Mouse (Mus musculus) forebrain, embryonic 11.5 days (tissue): ENCODE data around the gene Cdh23. TPM values are rescaled to one million over a fixed set of nuclear protein-coding genes. Genes with fewer than 3 reads are reported as not detected.

ENCODE experiments used
- ATAC-seq: fragments of 200-750 bp; cut with Nextera tagmentation; replicated peaks from 2 replicates; pipeline ENCODE4 v1.8.0; 2017; ENCODE audit warnings: moderate TSS enrichment; ENCODE audit not compliant: low FRiP score
- DNase-seq: peaks from one replicate; pipeline ENCODE4 v3.0.0-alpha.2; 2017; ENCODE audit warnings: low spot score
- H3K27ac ChIP-seq: fragments of 300-500 bp; sonication (generic); 2 replicates; pipeline ENCODE4 v1.5.1; 2014; ENCODE audit warnings: low read depth, low read length
- H3K27me3 ChIP-seq: fragments of 300-500 bp; sonication (generic); 2 replicates; pipeline ENCODE4 v1.6.1; 2014; ENCODE audit warnings: mild to moderate bottlenecking, low read length, mixed read lengths; ENCODE audit not compliant: control insufficient read depth, insufficient read depth
- H3K36me3 ChIP-seq: fragments of 300-500 bp; sonication (generic); 2 replicates; pipeline ENCODE4 v1.6.1; 2014; ENCODE audit warnings: mild to moderate bottlenecking, low read length, moderate library complexity, mixed read lengths; ENCODE audit not compliant: control insufficient read depth, insufficient read depth
- H3K4me1 ChIP-seq: fragments of 300-500 bp; sonication (generic); replicated peaks from 2 replicates; pipeline ENCODE4 v1.6.1; 2014; ENCODE audit warnings: low read length, mixed read lengths; ENCODE audit not compliant: control insufficient read depth, insufficient read depth
- H3K4me2 ChIP-seq: fragments of 300-500 bp; sonication (generic); 2 replicates; pipeline ENCODE4 v1.6.1; 2014; ENCODE audit warnings: low read depth, mild to moderate bottlenecking, low read length, moderate library complexity, mixed read lengths; ENCODE audit not compliant: severe bottlenecking
- H3K4me3 ChIP-seq: fragments of 300-500 bp; sonication (generic); 2 replicates; pipeline ENCODE4 v1.5.1; 2014; ENCODE audit warnings: low read depth, low read length
- H3K9ac ChIP-seq: fragments of 300-500 bp; sonication (generic); 2 replicates; pipeline ENCODE4 v1.6.1; 2014; ENCODE audit warnings: low read length
- H3K9me3 ChIP-seq: fragments of 300-500 bp; sonication (generic); 2 replicates; pipeline ENCODE4 v1.6.1; 2016; ENCODE audit warnings: low read length, mixed read lengths; ENCODE audit not compliant: control insufficient read depth
- WGBS: fragments of 180-500 bp; shearing (Covaris S2); extraction: QIAGEN DNeasy Blood & Tissue Kit; methylation state at CpG from one replicate; pipeline ENCODE4 v1.1.7; 2014; 5-methylcytosine and 5-hydroxymethylcytosine counted together
- polyA plus RNA-seq: library from polyadenylated mRNA; unstranded; fragments of >200 nt; fragmentation: Nextera tagmentation; extraction: Ambion mirVana; gene quantifications from 2 replicates; pipeline ENCODE4 v1.2.1, GENCODE M21; 2014

Cdh23 gene
- polyA plus RNA-seq, 1 experiment from 2014 or later, result 0.36 TPM

GRCm38 (mm10) chr10:60418137-60418536 is 278.2 kb downstream of the Cdh23 start:
- Histone ChIP-seq H3K4me3 (no peak overlapping the region), H3K9me3 (no peaks in the 10 kb centered on the region), H3K4me2 (no peak overlapping the region), H3K27me3 (no peaks in the 10 kb centered on the region), H3K9ac (no peak overlapping the region), H3K27ac (no peak overlapping the region), H3K4me1 (no peaks in the 10 kb centered on the region), H3K36me3 (no peaks in the 10 kb centered on the region)
- 20% methylated on average over 3 of the region's 3 CpGs for WGBS
- ATAC-seq (no peak), DNase-seq (peak; percentile 85)

GRCm38 (mm10) chr10:60417041-60417440 is 279.2 kb downstream of the Cdh23 start:
- H3K9ac ChIP-seq, result no peak overlapping the region
- H3K4me3 ChIP-seq, result no peak overlapping the region
- ATAC-seq (no peak), DNase-seq (no peak)
- no peaks in the 10 kb centered on the region for H3K9me3 ChIP-seq
- WGBS, result 93% methylated on average over 2 of the region's 2 CpGs
- no peaks in the 10 kb centered on the region for H3K27me3 ChIP-seq
- no peaks in the 10 kb centered on the region for H3K4me1 ChIP-seq
- H3K4me2 ChIP-seq, result no peak overlapping the region
- H3K27ac ChIP-seq, result no peak overlapping the region
- no peaks in the 10 kb centered on the region for H3K36me3 ChIP-seq

- Histone ChIP-seq H3K4me3 (no peak overlapping the region), H3K4me1 (no peaks in the 10 kb centered on the region), H3K9ac (no peak overlapping the region), H3K9me3 (no peaks in the 10 kb centered on the region), H3K4me2 (no peak overlapping the region), H3K27ac (no peak overlapping the region), H3K27me3 (no peaks in the 10 kb centered on the region; the same call in 1 of the 2 replicates), H3K36me3 (no peaks in the 10 kb centered on the region)
- ATAC-seq (no peak), DNase-seq (no peak)
- WGBS, result 86% methylated on average over 2 of the region's 2 CpGs
These were observed 282.5 kb downstream of the Cdh23 start for GRCm38 (mm10) chr10:60413756-60414155.

- 31% methylated on average over 5 of the region's 5 CpGs for WGBS
- DNase-seq, result no peak
- no peak overlapping the region for H3K4me3 ChIP-seq
- H3K27ac ChIP-seq, result no peak overlapping the region
- H3K36me3 ChIP-seq, result no peaks in the 10 kb centered on the region
- no peak overlapping the region for H3K4me2 ChIP-seq
- H3K4me1 ChIP-seq, result no peaks in the 10 kb centered on the region
- no peak for ATAC-seq
- no peaks in the 10 kb centered on the region for H3K9me3 ChIP-seq
- H3K27me3 ChIP-seq, result no peaks in the 10 kb centered on the region; the same call in 1 of the 2 replicates
- H3K9ac ChIP-seq, result no peak overlapping the region
These were observed 284.5 kb downstream of the Cdh23 start for GRCm38 (mm10) chr10:60411794-60412193.

GRCm38 (mm10) chr10:60407831-60408230 is 288.5 kb downstream of the Cdh23 start:
- Histone ChIP-seq H3K27me3 (no peaks in the 10 kb centered on the region; the same call in 1 of the 2 replicates), H3K4me3 (no peak overlapping the region), H3K9me3 (no peaks in the 10 kb centered on the region), H3K36me3 (no peaks in the 10 kb centered on the region), H3K4me1 (no peaks in the 10 kb centered on the region), H3K27ac (no peak overlapping the region), H3K4me2 (no peak overlapping the region), H3K9ac (no peak overlapping the region)
- 4% methylated on average over 5 of the region's 5 CpGs for WGBS
- ATAC-seq, result no peak
- DNase-seq, result peak; percentile 86

- Histone ChIP-seq H3K9ac (no peak overlapping the region; the same call in 1 of the 2 replicates), H3K9me3 (no peaks in the 10 kb centered on the region), H3K4me2 (no peak overlapping the region), H3K36me3 (no peaks in the 10 kb centered on the region), H3K4me3 (no peak overlapping the region), H3K27me3 (no peaks in the 10 kb centered on the region; the same call in 1 of the 2 replicates), H3K4me1 (no peaks in the 10 kb centered on the region), H3K27ac (no peak overlapping the region)
- WGBS, result 62% methylated on average over 6 of the region's 7 CpGs
- DNase-seq, result no peak
- ATAC-seq, result no peak
These were observed 290.7 kb downstream of the Cdh23 start for GRCm38 (mm10) chr10:60405460-60406177.

- Histone ChIP-seq H3K4me1 (no peaks in the 10 kb centered on the region), H3K27ac (no peak overlapping the region), H3K4me3 (no peak overlapping the region), H3K9ac (no peak overlapping the region), H3K36me3 (no peaks in the 10 kb centered on the region), H3K9me3 (no peaks in the 10 kb centered on the region), H3K4me2 (no peak overlapping the region), H3K27me3 (no peaks in the 10 kb centered on the region)
- WGBS, result 85% methylated on average over 11 of the region's 11 CpGs
- DNase-seq, result no peak
- ATAC-seq, result no peak
These were observed 295.6 kb downstream of the Cdh23 start for GRCm38 (mm10) chr10:60400507-60401295.

GRCm38 (mm10) chr10:60399449-60399848 is 296.8 kb downstream of the Cdh23 start, which contains the start of gene Gm17455:
Gene Gm17455, plus strand, starts transcription at chr10:60399726.
- Histone ChIP-seq H3K9ac (no peak within 1 kb of the TSS), H3K4me3 (no peak within 1 kb of the TSS), H3K4me2 (no peak within 1 kb of the TSS), H3K27me3 (no peaks in the 10 kb centered on the region), H3K4me1 (no peaks in the 10 kb centered on the region), H3K9me3 (no peaks in the 10 kb centered on the region), H3K36me3 (no peaks in the 10 kb centered on the region), H3K27ac (no peak within 1 kb of the TSS)
- no peak for DNase-seq
- WGBS, result 50% methylated on average over 7 of the region's 7 CpGs
- no peak for ATAC-seq
